Mouse (Mus musculus): ENCODE data around the gene Asb2. TPM values are rescaled to one million over a fixed set of nuclear protein-coding genes. Genes with fewer than 3 reads are reported as not detected.
A peak's percentile ranks its signal among the peaks of the same experiment; 100 is the strongest.

Gene Asb2
- polyA plus RNA-seq (2012; rRNA removed) = 46.8 and 55.6 TPM in 2 replicates

DNA sequence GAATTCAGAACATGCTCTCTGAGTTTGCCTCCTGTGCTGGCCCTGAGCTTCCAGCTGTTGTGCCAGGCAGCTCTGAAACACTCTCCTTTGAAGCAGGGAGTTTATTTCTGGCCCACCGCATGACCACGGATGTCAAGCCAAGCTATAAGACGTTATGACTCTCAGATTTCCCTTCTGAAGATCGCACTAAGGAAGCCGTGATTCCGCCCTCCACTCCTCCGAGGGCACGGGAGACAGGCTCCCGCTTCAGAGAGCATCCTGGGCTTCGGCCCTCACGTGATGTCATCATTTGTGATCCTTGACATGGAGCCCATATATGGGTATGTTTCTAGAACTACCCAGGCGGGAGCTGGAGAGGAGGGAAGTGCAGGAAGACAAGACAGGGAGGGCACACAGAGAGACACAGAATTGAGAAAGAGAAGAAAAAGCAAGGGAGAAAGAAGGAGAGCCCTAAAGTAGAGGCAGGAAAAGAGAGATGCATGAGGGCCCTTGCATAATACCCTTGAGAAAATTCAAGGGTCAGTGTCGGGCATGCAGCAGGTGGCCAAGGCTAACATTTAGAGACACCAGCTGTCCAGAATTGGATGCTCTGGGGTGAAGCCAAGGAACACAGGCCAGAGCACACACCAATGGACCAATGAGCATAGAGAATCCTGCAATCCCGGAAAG, at the start of gene Asb2:
Gene Asb2, minus strand, starts transcription at position 256 of the 669 bp plus-strand sequence.
- DNase-seq (ENCODE audit: low spot score) = no peak

DNA sequence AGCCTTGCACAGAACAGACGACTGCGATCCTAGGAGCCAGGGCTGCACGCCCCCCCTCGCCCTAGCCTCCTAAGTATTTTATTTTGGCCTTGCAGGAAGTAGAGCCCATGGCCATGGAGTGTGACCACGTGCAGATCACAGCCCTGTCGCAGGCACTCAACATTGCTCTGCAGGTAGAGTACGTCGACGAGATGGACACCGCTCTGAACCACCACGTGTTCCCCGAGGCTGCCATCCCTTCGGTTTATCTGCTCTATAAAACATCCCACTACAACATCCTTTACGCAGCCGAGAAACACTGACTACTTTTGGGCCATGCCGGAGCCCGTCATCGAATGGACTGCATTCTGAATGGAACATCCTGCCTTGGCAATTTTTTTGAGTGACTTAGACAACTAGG, 48.3 kb upstream of the Asb2 start:
- no peak for DNase-seq (ENCODE audit: low spot score)

DNA sequence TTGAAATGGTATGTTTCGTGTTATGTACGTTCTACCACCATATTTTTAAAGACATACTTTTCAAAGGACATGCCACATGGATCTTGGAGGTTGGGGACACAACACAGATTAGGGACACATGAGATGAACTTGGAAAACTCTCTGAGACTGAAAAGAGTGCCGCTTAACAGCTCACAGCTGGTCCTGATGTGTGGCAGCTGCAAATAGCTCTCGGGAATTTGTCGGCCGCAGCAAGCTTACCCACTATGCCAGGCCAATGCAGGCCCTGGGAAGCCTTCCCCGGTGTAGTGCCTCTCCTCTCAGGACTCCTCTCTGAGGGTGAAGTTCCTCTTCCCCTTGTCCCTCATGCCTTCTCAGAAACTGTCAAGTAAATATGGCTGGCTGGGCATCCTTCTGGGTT, 41.0 kb upstream of the Asb2 start:
- no peak for DNase-seq (ENCODE audit: low spot score)

DNA sequence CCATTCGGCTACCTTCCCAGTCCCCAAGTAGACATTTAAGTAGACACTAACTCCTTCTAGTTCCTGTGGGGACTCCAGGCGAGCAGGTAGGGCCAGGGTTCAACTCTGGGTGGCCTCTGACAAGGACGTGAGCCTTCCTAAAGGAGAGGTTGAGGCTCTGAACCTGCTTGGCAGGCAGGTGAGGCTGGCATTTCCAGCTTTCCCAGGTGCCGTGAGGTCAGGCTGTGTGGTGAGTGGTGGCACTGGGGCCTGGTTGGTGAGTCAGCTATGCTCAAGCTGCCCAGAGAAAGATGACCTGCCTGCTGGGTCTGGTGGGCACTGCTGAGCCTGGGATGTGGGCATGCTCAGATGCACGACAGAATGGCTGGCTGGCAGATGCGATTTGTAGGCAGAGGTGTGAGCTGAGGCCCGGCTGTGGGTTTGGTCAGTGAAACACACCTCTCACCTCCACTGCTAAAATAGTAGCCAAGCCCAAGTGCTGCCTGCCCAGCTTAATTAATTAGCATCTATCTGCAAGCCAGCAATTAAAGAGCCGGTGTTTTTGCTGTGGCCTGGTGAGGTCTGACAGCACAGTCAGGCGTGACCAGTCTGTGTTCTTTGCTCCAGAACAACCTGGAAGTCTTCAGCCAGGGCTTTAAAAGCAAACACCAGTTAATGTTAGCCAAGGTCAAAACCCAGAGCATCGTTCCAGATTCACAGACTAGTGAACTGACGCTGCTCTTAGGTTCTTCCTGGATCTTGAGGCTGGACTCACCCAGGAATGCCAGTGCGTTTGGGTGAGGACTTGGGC, 39.9 kb upstream of the Asb2 start:
- DNase-seq (ENCODE audit: low spot score) = peak; percentile 47

DNA sequence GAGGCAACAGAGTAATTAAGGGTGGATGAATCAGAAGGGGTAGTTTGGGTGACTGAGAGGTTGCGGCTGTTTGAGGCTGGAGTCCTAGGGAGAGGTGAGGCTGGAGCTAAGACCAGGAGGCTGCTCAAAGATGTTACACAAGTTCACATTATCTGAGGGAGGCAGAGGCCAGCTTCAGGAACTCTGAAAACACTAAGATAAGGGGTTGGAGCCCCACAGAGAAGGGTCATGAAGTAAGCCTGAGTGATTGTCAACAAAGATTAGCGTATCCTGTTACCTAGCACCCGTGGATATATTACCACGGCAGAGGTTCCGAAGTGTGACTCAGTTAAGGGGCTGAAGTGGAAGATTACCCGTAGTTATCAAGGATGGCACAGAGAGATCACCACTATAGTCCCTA, 37.7 kb upstream of the Asb2 start:
- DNase-seq (ENCODE audit: low spot score) = no peak

DNA sequence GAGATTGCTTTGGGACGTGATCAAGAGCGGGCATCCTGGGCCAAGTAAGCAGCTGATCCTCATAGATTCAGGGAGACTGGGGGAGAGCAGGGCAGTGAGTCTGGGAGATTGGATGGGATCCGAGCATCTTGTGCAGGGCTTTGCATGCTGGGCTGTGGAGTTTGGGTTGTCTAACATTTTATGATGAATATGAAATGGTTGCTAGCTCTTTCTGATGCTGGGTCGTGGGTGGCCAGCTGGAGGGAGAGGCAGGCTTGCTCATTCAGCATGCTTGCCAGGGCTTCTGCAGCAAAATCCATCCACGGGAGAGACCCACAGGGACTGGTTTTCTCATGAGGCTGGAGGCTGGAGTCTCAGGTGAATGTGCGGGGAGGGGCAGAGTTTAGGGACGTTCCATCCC, 35.3 kb upstream of the Asb2 start:
- no peak for DNase-seq (ENCODE audit: low spot score)

DNA sequence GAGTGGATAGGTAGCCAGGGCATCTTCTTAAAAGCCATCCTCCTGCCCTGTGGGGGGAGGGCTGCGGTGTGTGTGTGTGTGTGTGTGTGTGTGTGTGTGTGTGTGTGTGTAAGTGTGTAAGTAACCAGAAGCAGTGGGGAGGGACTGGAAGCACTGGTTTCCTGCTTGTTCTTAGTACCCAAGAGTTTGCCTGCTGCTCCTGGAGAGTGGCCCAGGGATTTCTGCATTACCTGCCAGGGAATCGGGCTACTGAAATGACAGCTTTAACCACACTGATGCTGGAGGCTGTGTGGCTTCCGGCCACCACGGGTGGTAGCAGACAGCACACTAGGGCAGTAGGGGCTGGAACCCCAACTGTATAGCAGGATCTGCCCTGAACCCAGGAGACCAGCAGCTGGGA, 34.2 kb upstream of the Asb2 start:
- DNase-seq (ENCODE audit: low spot score) = no peak

DNA sequence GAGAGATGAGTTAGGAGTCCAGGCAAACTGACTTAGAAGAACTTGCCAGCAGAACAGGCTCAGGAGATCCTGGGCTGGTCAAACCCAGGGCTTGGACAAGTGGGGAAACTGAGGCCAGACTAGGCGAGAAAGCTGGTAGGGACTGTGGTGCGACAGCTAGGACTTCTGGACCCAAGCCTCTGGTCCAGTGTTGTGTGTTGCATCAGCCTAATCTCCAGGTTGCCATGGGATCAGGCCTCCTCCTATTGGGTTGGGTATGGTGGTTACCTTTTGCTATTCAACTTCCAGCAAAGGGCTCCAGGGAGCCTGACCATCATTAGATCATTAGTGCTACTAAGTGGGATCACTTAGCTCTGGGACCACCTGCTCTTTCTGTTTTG, 33.5 kb upstream of the Asb2 start:
- no peak for DNase-seq (ENCODE audit: low spot score)

DNA sequence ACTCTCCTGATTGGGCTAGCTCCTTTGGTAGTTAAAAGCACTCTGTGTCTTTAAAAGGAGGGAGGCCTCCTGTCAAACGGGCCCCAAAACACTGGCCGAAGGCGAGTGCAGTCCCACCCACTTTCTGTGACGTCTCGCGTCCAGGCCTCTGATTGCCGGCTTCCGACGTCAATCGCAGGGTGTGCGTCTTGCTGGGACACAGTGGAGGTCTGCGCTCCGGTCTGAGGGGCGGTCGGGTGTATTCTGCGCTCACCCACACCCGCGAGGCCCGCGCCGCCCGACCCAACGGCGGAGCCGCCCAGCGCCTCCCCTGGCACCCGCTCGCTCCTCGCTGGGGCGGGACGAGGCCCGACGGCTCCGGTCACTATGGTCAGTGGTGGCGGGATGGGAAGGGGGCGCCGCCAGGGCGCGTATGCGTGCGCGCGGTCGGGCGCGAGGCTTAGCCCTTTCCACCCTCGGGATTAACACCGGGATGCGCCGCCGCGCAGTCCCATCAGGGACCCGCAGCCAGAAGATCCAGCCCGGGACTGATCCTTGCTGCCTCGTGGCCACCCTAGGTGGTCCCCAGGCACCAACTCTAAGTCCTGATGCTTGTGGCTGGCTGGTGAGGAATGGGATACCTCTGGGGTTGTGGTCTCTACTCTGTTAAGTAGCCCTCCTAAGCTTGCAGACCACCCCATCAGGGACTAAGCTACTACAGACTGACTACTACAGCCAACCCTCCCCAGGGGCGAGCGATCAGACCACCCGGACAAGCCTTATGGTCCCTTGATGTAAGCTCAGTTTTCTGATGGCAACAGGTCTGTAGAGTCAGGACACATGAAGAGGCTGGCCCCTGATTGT, 32.9 kb upstream of the Asb2 start, which contains the start of gene Otub2:
Gene Otub2, plus strand, starts transcription at position 178 of the 843 bp plus-strand sequence.
- DNase-seq (ENCODE audit: low spot score) = peak; percentile 90

DNA sequence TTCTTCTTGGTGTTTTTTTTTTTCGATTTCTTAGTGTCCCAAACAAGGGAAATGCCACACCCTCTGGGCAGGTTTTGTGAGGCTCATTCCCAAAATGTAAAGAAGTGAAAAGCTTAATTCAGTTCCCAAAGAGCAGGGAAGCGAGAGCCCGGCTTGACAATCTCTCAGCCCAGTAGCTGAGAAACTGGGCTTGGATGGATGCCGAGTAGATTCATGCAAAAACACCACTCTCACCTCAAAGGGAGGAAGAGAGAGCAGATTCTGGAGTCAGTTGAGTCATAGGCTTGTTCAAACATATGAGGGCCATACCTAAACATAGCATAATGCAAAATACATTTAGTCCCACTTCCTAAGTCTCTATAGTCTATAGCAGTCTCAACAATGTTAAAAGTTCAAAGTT, 24.4 kb upstream of the Asb2 start:
- DNase-seq (ENCODE audit: low spot score) = no peak

DNA sequence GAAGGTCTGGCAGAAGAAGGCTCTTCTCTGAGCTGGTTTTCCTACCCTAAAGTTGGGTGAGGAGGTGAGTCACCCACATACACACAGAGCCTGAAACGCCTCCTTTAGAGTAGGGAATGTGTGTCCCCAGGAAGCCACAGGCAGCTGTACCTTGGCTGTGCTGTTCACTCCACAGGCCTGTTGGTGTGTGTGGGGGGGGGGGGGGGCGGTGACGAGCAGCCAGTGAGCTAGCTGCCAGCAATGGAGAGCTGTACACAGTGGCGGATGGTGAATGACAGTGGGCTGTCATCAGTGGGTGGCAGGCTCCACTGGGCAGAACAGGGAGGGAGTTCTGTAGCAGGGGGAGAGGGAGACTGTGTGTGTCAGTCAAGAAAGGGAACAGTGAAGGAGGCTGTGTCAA, 21.0 kb upstream of the Asb2 start:
- DNase-seq (ENCODE audit: low spot score) = no peak

DNA sequence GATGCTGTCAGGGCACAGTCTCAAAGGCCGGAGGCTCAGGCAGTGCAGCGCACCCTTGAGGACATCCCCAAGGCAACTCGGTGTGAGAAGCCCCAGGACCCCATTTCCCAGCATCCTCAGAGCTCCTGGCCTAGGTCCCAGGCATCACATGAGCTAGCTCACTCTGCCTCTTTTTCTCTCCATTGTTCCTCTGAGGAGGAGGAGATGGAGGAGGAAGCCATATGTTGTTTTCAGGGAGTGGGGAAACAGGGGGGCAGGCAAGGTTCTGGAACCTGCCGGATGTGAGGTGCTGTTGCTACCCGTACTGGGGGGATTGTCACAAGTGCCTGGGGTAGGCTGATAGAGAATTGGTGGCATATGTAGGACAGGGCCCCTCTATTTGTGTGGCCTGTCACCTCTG, 20.3 kb upstream of the Asb2 start:
- no peak for DNase-seq (ENCODE audit: low spot score)

DNA sequence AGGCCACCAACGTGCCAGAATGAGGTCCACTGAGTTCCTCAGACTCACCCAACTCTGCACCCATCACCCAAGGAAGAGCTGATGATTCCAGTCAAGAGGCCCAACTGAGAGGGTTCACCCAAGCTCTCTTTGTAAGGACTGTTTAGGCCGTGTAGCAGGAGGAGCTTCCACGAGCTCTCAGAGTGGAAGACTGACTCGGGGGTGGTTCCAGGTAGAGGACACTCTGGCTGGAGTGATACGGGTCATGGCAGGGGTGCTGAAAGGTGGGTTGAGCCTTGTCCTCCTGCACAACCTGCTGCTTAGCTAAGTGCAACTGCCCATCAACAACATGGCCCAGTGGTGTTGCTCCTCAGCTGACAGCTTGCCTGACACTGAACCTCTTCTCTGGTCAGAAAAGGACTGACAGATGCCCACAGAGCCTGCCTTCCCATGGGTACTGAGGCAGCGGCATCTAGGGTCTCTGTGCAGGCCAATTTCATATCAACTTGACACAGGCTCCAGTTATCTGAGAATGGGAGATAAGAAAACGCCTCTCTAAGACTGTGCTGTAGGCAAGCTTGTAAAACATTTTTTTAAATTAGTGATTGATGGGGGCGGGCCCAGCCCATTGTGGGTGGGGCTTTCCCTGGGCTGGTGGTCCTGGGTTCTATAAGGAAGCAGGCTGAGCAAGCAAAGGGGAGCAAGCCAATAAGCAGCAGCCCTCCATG, 17.9 kb upstream of the Asb2 start:
- DNase-seq (ENCODE audit: low spot score) = no peak

DNA sequence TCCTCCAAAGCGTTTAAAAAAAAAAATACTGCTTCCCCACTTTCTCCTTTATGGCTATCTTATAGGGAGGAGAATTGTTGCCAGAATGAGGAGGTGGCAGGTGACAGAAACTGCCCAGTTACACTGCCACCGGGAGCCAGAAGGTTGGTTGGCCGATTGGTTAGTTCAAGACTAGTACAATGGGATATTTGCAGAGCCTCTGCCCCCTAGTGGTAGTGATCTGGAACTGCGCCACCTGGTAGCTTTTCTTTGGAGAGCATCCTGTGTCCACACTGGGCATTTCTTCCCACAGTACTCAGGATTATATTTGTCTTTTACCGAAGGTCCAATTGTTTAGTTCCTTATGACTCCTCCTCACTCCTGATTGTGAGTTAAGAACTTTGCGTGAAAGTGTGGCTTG, 15.9 kb upstream of the Asb2 start:
- DNase-seq (ENCODE audit: low spot score) = no peak

DNA sequence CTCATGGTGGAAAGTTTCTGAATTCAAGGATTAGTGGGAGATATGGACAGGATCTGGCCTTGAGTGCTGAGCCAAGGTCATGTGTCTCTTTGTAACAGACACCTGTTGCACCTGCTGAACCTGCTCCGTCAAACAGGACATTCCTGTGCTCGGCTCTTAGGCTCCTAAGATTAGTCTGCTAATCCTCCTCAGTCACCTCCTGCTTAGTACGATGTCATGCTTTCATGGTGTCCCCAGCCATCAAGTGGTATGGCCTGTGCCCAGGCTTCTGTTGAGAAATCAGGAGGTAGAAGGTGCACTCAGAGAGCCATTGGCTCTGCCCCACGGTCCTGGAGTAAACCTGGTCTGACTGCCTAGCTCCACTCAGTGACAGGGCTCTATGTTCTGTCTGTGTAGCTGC, 15.1 kb upstream of the Asb2 start:
- DNase-seq (ENCODE audit: low spot score) = no peak

DNA sequence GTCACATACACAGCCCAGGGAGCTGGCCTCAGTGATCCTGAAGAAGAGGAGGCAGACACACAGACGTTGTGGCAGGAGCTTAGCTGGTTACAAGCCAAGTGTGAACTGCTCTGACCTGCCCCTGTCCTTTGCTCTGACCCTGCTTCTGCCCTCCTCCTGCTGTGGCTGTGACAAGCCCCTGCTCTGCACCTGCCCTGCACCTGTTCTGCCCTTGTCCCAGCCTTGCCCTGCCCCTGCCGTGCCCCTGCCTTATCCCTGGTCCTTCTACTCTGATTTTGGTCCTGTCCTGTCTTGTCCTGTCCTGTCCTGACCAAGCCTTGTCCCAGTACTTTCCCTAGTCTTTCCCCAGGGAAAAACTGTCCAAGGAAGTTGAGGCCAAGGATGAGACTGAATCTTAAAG, 13.0 kb upstream of the Asb2 start:
- DNase-seq (ENCODE audit: low spot score) = no peak

DNA sequence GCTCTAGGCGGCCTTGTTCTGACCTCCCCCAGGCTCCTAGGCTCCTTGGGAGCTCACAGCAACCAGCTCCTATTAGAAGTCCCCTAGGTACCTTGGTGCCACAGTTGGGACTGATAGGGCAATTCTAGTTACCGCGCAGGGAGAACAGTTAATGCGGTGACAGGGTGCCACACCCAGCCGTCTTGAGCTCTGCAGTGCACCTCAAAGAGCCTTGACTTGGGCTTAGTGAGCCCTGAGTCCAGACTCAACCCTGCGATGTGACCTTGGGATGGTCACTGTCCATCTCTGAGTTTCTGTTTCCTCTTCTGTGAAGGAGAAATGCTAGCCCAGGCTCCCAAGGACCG, 12.5 kb upstream of the Asb2 start:
- no peak for DNase-seq (ENCODE audit: low spot score)

DNA sequence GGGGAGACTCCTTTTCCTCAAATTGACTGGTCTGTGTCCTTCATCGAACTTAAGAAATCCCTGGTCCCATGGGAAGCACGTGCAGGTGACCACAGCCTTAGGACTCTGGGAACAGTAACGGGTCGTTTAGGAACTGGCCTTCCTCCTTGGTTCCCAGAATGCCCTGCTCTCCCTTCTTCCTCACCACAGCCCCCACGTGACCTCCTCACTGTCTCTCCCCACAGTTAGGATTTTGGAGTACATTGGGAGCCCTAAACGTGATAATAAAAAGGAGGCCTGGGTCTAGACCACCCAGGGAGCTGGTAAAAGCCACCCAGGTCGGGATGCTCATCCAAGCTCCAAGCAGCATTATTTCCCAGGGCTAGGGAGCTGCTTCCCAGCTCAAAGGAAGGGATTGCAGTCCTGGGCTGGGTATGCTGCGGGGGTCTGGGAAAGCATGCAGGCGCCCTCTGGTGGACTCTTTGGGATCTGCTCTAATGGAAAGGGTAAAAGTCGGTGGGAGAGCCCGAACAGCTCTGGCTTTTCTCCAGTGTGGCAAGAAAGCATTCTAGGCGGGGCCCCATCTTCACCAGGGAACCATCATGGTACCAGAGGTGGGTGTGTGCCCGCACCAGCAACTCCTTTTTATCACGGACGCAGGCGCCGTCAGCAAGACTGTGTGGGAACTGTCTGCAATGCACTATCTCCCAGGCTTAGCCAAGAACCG, 12.0 kb upstream of the Asb2 start:
- DNase-seq (ENCODE audit: low spot score) = peak; percentile 51

DNA sequence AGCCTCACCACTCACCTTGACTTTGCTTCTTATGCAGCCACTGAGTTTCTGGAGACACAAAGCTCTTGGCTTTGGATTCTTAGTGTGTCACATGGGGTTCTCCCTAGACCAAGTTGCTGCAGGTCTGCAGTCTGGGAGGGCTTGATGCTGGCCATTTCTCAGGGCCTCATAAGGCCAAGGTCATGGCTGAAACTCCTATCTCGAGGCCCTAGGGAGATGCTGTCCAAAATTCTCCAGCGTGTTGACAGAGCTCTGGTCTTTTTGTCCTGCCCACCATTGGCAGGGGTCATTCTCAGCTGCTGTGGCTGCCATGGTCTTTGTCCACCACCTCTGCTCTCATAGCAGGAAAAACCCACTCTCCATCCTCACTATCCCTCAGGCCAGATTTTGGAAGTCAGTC, 11.4 kb upstream of the Asb2 start:
- no peak for DNase-seq (ENCODE audit: low spot score)

DNA sequence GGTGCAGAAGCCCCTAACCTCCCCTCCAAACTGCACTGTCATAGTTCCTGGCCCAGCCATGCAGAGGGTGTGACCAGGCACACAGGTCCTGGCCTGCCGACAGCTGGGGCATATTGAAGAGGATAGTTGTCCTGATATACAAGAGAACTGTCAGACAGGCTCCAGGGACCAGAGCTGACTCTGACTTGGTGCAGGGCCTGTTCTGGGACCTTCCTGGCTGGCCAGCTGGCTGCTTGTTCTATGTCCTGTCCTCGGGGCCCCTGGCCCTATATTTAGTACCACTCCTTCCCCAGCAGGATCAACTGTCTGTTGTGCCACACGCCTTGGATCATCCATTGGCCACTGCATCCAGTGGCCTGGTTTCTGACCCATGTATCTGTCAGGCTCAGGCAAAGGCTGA, 6.5 kb upstream of the Asb2 start:
- DNase-seq (ENCODE audit: low spot score) = no peak

DNA sequence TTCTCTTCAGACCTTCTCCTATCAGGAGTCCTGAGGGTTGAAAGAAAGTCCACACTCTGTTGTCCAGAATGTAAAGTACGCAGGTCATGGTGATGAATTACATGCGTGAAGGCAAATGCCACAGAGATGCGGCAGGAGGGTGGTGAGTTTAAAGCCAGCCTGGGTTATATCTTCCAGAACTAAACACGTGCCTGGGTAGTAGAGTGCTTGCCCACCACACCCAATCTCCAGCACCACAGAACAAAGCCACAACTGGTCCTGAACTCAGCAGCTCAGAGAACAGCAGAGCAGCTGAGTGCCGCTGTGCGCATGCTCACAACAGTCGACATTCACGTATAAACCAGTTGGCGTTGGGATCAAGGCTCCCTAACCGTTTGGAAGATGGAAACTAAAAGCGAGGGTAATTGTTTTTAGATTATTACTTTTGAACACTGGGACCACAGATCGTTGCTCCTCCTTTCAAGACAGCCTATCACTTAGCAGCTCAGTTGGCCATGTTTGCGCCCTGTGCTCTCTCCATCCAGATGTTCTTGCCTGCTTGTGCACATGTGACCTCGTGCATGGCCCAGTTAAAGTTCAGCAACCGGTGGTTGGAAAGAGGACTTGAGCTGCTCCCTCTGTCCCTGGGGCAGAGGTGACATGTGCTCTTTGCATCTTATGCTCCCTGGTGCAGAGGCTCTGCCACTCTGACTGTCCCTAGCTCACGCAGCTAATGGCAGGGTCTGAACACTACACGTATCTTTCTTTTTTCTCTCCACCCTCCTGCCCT, 5.9 kb upstream of the Asb2 start:
- no peak for DNase-seq (ENCODE audit: low spot score)
